Mouse (Mus musculus) urinary bladder, postnatal 14 days (tissue): Measurements from ENCODE around the gene Rars2.
"Not testable (repeated sequence)": the region's sequence is repeated elsewhere in the genome, so short reads cannot be mapped to it uniquely, and the experiment has no call there.

Source experiments
- DNase-seq: peaks from one replicate; pipeline ENCODE4 v3.0.0; 2021; ENCODE audit warnings: low spot score

The Rars2 gene

DNA sequence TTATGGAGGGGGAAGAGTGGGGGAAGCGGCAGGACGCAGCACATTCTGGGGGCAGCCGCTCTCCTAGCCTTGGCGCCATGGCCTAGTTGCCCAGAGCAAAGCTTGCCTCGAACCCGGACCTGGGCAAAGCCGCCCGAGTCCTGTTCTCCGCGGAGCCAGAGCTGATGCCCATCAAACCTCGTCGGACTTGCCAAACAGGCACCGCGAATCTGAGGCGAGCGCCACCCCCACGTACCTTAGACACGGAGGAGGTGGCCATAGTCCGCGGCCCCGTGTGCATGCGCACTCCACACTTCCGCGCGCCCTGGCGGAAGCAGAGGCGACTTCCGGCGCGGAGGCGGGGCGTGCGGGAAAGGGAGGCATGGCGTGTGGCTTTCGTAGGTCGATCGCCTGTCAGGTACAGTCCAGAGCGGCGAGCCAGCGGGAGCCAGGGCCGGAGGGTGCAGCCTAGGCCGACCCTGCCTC is at the start of gene Rars2, which contains the start of gene Orc3:
Gene Rars2 (plus strand): TSS at position 328 of the 465 bp plus-strand sequence.
Gene Orc3 (minus strand): TSS at position 315 of the 465 bp plus-strand sequence.
- peak; percentile 92 for DNase-seq

DNA sequence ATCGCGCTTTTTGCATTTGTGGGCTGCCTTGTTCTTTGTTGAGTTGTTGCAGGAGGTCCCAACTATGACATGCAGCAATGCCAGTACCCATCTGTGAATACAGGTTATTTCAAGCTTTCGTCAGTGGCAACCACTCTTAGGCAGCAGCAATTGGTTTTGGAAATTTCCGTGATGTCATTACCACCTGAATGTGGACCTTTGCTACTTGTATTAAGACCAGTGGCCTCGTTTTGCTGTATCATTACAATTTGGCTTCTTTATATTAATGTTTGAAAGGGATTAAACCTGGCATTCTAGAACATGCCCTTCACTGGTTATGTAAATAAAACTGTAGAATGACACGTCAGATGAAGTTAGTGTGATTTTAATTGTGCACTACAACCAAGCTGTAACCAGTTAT is 48.5 kb upstream of the Rars2 start:
- DNase-seq, result no peak

DNA sequence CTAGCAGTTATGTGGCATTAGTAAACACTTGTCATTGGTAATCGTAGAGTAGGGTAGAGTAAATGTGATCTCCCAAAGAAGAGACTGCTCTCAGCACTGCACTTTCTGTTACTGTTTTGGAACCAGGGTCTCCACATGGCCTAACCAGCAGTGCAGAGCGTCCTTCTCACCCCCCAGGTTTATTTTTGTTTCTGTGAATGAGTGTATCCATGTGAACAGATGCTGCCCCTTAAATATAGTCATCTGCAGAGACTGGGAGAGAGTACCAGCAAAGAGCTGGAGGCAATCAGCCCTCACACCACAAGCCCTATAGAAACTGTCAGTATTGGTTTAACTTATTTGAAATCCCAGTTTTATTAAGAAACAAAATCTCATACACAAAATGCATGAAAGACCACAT is 41.9 kb upstream of the Rars2 start:
- no peak for DNase-seq

DNA sequence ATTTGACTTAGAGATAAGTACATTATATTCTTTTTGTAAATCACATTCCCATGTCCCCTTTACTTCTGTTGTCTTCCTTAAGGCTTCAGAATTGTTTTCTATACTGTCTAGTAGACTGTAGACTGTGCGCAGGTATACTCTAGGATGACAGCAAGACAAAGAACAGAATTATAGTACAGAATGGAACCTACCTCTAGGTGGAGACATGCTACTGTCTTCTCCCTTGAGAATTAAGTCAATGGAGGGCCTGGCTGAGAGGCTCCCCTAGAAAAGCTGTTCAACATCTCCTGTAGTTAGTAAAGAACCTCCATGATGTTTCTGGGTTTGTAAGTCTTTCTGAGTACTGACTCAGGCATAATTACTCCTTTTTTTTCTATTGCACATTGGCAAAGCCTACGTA is 37.7 kb upstream of the Rars2 start:
- DNase-seq, result no peak

DNA sequence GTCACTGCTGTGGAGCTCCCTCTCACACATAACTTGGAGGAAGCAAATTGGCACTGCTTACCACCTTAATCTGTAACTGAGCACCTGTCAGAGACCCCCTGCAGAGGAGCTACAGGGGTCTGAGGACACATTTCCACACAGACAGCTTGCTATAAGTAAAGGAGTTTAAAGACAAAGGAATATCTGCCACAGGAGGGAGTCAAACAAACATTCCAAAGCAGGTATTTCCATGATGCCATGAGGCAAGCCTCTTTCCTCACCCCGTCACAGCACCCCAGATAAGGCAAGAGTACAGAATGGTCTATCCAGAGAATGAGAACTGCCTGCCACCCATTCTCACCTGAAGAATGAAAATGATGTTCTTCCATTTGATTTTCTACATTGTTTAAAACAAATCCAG is 35.5 kb upstream of the Rars2 start:
- no peak for DNase-seq

DNA sequence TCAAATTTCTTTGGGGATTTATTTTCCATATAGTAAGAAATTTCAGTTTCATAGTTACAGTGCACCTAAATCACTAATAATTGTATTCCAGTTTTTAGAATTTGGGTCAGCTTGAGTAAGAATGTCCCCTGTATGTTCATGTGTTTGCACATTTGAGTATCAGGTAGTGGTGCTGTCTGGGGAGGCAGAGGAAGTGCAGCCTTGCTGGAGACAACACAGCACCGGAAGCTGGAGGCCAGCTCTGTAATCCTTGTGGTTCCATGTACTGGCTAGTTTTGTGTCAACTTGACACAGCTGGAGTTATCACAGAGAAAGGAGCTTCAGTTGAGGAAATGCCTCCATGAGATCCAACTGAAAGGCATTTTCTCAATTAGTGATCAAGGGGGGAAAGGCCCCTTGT is 33.3 kb upstream of the Rars2 start:
- not testable (repeated sequence) for DNase-seq

DNA sequence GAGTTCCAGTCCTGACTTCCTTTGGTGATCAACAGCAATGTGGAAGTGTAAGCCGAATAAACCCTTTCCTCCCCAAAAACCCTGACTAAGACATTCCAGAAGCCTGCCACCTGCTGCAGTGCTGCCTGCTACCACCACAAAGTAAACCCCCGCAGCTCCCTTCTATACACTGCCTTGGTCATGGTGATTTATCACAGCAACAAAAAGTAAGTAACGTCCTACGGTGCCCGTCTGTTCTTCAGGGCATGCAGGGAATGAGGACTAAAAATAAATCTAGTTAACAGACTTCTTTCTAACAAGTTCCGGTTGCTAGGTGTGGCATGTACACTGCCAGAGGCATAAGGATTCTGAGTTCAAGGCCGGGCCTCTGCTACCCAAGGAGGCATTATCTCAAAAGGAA is 32.8 kb upstream of the Rars2 start:
- no peak for DNase-seq

DNA sequence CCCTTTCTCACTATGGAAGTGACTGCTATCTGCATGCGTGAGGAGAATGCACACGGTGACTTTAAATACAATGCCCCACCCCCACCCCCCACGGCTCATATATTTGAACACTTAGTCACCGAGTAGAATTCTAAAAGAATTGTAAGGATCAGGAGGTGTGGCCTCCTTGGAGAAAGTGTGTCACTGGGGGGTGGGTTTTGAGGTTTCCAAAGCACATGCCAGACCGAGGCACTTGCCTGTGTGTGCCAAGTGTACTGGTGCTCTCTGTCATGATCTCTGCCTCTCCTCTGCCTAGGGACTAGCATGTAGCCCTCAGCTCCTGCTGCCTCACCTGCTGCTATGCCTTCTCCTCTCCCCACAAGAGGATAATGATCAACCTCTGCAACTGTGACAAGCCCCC is 32.3 kb upstream of the Rars2 start:
- DNase-seq, result no peak

DNA sequence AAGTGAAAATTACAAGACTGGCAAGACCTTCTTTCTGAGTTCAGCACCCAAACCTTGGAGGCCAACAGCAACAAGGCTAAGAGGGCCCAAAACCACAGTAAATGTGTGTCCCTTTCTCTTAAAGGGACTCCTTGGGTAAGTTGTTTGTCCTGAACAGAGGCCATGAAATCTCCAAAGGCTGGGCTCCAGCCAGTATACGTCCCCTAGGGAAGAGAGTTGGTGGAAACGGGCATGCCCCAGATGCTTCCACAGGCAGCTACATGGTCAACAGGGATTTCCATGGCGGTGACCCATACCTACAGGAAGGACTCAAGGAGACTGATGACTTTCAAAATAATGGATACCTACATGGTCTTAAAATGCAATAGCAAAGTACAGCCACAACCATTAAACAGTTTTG is 31.3 kb upstream of the Rars2 start:
- no peak for DNase-seq

DNA sequence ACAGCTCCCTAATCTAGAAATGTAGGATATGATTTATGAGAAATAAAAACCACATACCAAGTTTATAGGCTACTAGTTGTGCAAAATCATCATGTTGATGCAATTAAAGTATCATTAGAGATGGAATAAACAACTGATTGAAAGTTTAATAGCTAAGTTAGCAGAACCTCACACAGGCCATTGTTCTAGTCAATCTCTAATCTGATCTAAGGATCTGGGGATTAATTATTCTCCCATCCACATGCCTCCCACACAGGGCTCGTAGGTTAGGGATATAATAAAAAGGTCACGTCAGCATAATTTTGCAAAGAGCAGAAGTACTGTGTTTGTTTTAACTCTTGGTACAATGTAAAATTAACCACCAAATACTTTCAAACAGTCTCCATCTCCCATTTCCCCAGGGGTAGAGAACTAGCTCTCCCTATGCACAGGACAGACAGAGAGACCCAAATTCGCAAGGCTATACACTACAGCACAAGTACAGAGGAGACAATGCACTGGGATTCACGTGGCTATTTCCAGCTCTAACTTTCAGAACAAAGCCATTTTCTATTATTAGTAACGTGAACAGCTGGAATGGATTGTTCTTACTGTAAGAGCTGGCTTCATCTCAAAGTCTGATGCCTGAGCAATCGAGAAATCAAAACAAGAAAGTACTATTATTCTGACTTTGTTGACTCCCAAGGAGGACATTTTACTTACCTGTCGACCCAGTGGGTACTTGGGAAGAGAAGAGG is 29.7 kb upstream of the Rars2 start:
- DNase-seq, result no peak

DNA sequence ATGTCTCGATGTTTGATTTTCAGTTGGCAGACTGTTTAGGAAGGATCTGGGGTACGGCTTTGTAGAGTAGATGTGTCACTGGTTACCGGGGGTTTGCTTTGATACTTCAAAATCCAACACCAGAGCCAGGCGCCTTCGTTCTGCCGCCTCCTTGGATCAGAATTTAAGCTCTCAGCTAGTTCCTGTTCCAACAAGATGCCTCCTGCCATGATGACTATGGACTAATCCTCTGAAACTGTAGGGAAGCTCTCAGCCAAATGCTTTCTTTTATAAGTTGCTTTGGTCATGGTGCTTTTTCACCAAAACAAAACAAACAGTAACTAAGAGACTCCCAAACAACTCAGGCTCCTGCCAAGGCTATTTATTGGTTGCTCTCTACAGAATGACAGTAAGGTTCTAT is 11.6 kb upstream of the Rars2 start:
- DNase-seq, result no peak

DNA sequence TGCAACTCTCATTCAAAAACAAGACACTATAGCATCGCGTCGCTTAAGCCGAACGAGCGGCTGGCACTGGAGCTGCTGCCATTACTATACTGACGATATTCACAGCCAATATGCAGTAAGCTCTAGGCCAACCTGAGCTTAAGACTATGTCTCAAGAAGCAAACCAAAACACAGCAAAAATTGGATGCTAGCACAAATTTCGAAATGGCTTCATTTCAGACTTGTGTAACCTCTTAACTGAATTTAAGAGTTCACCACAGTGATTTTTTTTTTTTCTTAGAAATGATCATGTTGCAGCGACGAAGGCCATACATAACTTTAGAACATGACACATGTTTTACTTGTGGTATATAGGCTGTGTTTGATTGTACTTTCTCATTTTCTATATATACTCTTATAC is 8.1 kb upstream of the Rars2 start:
- no peak for DNase-seq

DNA sequence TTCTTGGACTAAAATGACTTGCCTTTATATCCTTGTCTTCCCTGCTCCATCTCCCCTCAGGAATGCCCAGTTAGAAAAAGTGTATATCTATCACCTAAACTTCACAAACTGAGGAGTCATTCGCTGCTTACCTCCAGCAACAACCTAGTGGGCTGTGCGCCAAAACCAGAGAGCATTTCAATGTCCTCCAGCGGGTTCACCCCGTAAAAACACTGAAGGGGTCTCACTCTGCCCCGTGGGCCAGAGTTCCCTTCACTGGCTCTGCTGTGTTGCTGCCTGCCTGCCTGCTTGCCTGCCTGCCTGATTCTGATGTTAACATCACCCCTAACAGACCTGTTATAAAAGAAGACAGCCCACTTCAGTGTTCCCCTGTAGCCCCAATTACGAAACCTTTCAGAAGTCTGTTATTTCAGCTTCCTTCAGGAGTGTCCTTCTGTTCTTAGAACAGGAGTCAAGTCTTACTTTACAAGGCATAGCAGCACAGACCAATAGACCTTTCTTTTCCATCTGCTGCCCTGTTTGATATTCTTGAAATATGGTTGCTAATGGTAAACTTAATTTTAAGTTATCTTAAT is 1.1 kb upstream of the Rars2 start:
- DNase-seq, result peak; percentile 9

DNA sequence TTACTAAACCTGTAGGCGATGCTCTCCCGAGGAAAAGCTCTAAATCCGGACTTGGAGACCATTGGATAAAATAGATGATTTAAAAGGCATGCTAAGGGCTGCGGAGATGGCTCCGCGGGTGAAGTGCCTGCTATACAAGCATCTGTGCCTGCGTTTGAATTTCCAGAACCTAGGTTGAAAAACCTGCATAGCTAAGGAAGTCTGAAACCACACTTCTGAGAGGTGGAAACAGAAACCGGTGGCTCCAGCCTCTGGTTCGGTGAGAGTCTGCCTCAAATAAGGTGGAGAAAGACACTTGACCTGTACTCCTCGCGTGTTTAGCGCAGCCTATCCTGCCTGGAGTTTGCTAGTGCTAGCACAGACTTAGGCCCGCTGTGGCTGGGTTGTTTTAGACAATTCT is 546 bp downstream of the Rars2 start:
- DNase-seq, result peak; percentile 6

DNA sequence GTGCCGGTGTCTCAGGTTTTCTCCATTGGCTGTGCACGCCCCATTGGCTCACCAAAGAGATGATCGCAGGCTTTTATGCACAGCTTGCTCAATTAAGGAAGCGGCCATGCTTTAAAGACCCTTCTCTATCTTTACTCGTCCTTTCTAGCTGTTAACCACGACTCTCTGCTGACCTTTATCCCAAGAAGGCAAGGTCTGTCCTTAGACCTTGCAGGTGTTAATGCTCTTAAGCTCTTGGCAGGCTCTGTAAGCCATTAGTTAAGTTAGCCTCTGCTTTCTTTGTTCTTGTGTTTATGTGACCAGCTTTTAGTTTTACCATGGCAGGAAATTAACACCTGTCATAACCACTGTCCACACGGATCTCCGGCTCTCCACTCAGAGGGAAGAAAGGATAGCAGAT is 1.4 kb downstream of the Rars2 start:
- DNase-seq, result no peak

DNA sequence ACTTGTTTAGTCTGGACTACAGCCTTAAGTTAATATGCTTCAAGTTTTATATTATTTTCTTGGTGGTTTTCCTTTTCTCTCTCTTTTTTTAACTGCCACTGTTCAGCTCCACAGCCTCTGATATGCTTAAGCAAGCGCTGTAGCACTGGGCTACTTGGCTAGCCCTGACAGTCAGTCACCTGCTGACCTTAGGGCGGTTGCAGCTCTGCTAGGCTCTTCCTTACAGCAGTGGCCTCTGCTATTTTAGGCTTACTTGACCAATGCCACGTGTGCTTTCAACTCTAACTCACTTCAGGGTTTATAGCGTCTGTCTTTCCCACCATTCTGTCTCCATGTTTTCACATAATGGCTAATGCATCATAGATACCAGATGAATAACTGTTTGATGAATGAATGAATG is 10.8 kb downstream of the Rars2 start:
- no peak for DNase-seq

DNA sequence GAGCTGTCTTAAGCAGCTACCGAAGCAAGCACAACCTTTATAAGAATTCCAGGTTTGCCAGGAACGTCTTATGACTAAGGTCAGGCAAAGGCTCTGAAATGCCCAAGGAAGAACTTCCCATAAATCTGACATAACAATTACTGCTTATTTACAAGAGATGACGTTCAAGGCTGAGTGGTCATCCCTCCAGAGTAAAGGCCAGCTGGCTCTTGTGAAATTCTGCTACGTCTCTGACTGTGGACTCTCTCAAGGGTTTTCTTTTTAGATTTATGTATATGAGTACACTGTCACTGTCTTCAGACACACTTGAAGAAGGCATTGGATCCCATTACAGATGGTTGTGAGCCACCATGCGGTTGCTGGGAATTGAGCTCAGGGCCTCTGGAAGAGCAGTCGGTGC is 11.6 kb downstream of the Rars2 start:
- no peak for DNase-seq

DNA sequence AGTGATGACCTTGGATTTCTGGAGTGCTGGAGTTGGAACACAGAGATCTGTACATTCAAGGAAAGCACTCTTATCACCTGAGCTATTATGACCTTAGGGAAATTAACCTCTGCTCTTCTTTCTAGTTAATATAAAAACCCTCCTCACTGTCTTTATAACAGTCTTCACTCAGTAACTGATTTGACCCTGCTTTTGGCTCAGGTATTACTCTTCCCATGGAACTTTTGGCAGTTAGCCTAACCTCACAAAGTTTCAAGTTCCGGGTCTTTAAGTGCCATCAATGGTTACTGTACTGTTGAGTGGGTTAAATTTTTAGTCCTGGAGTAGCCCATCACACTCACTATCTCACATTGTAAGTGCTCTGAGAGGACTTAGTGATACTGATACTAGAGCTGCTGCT is 15.2 kb downstream of the Rars2 start:
- no peak for DNase-seq

DNA sequence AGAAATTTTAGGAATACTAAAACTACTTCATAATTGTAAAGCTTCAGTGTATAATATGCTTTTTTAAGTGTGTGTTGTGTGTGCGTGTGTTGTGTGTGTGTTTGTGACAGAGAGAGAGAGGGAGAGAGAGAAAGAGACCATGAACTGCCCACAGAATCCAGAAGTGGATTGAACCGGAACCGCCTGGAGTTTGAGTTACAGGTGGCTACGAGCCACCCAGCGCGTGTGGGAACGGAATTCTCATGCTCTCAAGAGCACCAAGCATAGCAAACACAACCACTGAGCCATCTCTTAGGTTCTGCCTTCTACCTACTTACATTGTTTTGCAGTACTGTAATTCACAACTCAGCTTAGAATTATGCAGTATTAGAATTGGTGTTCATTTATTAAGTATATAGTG is 19.4 kb downstream of the Rars2 start:
- DNase-seq, result no peak

DNA sequence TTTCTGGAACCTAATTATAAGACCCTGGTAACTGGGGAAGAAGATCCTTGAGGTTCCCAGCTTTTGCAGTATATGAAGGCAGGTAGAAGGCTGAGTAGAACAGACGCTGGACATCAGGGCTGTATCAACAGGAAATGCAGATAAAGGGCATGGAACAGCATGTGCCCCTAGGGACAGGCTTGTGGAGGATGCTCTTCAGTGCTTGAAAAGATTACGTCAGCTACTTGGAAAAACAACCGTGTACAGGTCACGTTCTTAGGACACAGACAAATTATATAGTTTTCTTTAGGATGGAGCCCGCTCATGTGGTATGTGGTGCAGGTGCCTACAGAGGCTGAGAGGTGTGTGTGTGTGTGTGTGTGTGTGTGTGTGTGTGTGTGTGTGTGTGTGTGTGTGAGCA is 21.3 kb downstream of the Rars2 start:
- DNase-seq, result no peak

DNA sequence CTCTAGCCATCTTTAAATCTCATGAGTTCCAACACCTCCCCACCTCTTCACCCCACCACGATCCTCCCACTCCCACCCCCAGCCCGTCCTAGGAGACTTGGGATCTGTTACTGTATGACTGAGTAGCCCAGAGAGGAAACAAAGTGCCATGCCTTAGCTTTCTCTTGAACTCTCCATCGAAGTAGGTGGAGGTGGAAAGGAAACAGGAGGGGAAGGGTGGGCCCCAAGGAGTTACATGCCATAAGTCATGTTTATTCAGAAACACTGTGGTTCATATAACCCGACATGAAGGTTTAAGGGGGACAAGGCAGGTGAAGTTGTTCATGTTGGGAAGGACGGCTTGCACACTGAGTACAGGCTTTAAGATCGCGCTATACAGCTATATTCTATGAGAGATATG is 22.6 kb downstream of the Rars2 start:
- no peak for DNase-seq

DNA sequence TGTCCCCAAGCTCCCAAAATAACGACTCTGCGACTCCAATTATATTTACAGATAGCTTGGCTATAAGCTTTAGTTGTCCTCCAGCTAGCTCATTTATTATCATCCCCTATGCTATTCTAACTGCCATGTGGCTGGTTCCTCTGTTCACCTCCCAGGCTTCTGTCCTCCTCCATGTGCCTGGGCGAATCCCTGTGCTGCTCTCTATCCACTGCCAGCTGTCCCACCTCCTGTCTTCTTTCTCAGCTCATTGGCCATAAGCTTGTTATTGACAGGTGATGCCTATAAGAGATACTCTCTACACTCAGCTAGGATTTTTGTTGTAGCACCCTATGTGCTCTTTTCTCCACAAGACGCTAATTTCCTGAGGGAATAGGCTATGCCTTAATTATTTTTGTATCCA is 23.1 kb downstream of the Rars2 start:
- no peak for DNase-seq

DNA sequence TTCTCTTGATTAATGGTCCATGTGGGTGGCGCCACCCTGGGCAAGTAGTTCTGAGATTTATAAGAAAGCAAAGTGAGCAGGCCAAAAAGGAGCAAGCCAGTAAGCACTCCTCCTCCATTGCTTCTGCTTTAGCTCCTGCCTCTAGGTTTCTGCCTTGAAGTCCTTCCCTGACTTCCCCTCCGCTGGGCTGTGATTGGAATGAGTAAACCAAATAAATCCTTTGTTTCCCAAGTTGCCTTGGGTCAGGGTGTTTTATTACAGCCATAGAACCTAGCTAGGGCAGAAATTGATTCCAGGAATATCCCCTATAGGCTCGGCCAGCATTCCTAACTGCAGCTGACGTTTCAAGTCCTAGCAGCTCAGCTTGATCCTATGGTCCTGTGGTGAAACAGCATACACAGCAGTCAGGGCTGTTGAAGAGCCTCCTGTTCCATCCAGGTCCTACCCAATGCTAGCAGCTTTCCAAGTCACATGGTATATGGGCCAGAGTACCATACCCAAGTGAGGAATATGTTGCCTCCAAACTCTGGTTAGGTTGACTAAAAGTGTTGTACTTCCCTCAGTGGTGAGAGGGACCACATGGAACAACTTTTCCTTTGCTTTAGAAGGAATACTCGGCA is 25.1 kb downstream of the Rars2 start:
- no peak for DNase-seq

DNA sequence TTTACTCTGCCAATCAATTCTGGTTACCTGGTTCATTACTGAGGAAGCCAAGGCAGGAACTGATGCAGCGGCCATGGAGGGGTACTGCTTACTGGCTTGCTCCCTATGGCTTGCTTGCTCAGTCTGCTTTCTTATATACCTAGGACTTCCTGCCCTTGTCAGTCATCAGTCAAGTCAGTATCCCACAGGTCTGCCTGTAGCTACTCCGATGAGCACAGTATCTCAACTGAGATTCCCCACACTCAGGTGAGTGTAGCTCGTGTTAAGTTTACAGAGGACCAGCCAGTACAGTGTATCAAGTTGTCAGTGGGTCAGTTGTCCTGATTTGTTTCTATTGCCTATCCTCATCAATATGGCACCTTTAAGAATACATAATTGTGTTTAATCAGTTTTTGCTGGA is 26.0 kb downstream of the Rars2 start:
- DNase-seq, result no peak
